Mouse (Mus musculus): ENCODE results near the gene Kcnj1. TPM values are rescaled to one million over a fixed set of nuclear protein-coding genes. Genes with fewer than 3 reads are reported as not detected.

Gene Kcnj1
- not detected for polyA plus RNA-seq (2012; fragmentation: generic; extraction: Trizol)

DNA sequence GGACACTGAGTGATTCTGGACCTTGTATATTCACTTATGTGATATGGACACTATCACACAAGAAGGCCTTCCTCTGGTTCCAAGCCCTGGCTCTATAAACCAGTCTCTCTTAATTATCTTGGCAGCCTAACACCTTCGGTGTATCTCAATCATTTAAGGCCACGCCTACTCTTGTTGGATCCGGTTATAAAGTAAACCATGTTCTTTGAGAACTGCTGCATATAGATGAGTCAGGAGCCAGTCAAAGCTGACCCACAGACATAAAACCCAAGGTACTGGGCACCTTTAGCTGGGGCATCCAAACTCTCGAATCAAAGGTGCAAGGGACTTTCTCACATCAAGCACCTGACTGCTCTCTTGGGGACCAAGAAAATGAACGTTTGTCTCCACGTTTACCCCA is at the start of gene Kcnj1:
Gene Kcnj1 (plus strand): TSS at position 292 of the 400 bp plus-strand sequence.

DNA sequence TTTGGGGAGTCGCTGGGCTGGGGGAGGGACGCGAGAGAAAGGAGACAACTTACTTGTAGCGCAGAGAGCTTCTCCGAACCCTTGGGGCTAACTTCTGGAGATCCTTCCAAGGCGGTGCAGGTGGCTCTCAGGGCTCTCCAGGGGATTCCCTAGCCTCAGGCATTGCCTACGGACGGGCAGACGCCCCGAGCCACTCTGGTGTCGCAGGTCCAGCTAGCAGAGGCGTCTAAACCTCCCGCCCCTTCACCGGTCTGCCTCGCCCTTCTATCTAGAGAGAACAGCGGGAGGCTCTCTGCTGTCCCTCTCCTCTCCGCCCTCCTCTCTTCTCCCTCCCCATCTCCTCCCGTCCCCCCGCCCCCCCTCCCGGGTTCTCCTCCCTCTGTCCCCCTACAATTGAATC is 28.2 kb upstream of the Kcnj1 start, which contains the start of gene Kcnj5:
Gene Kcnj5 (minus strand): TSS at position 300 of the 400 bp plus-strand sequence.

Other genes with a start within 250 kb of the Kcnj1 start
- gene Kcnj5, start 28.1 kb upstream of the Kcnj1 start, polyA plus RNA-seq (2012; fragmentation: generic; extraction: Trizol), result not detected
- gene Fli1, start 170.4 kb downstream of the Kcnj1 start, polyA plus RNA-seq (2012; fragmentation: generic; extraction: Trizol), result under 1 TPM; 0.06 to 0.40 TPM